Mouse (Mus musculus): ENCODE measurements around the gene Gga3.

Gene Gga3

DNA sequence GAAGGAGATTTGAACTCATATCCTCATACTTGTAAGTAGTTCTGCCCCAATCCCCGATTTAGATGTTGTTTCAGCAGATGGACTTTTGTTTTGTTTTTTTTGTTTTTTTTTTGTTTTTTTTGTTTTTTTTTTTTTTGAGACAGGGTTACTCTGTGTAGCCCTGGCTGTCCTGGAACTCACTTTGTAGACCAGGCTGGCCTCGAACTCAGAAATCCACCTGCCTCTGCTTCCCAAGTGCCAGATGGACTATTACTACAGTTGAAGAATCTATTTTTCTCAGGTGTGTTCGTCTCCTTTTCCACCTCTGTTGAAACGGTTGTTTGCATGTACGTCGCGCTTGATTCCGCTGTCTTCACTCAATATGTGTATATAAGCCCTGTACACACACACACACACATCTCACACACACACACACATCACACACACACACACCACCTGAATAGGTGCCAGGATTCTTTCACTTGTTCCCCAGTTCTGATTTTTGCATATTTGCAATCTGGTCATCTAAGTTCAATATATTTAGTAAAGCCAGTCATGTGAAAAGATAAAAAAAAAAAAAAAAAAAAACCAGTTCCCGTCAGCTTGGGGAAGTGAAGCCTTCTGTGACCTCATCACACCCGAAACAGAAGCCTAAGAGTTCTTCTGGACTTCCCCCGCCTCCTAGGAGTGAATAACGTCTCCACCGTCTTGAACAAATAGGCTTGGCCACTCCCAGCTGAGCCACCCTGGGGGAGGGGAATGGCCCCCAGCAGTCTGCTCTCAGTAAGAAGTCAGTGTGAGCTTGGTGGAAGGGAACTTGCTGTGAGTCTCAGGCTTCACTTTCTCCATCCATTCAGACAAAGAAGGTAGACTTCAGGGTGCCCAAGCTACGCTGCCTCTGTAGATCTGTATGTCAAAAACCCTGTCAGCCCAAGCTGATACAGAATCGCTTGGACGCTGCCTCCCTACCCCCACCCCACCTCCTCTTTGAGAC is 27.0 kb upstream of the Gga3 start:
- DNase-seq (ENCODE audit: low read depth, low spot score) = peak; percentile 100

- peak; percentile 80 for DNase-seq (ENCODE audit: low read depth, low spot score)
Observed at GRCm38 (mm10) chr11:115629734-115630531, 26.1 kb upstream of the Gga3 start.

- peak; percentile 83 for DNase-seq (ENCODE audit: low read depth, low spot score)
Observed at GRCm38 (mm10) chr11:115628465-115629101, 24.7 kb upstream of the Gga3 start.

DNA sequence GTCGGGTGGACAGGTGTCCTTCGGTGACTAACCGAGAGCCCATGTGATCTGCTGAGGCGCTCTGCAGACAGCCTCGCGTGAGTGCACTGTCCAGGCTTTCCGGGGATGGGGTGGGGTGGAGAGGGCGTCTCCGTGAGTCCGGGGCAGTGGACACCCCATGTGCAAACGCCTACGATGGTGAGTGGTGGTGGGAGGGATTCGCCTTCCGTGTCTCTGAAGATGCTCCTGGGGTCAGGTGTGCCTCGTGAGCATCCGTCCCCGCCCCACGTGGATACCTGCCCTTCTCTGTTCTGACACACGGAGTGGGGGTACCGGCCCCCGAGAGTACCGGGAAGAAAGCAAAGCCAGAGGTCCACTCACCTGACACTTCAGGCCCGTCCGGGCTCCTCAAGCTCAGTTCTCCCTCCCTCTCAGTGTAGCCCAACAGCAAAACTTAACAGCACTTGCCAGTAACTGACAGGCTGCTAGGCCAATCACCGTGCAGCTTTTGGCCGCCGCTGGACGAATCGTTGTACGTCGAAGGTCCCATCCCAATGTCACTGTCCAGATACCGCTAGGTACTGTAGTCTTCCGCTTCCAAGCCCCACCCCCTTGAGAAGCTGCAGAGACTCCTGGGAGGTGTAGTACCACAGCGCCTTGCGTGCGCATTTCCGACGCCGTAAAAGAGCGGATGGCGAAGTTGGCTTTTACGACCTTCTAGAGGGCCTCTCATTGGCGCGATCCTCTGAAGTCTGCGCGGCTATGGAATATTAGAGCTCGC is 24.0 kb upstream of the Gga3 start, which contains the start of gene Slc25a19:
Gene Slc25a19, minus strand, starts transcription at position 591 of the 760 bp plus-strand sequence.
- peak; percentile 100 for DNase-seq (ENCODE audit: low read depth, low spot score)

- peak; percentile 49 for DNase-seq (ENCODE audit: low read depth, low spot score)
Observed at GRCm38 (mm10) chr11:115626824-115627616, 23.2 kb upstream of the Gga3 start.

DNA sequence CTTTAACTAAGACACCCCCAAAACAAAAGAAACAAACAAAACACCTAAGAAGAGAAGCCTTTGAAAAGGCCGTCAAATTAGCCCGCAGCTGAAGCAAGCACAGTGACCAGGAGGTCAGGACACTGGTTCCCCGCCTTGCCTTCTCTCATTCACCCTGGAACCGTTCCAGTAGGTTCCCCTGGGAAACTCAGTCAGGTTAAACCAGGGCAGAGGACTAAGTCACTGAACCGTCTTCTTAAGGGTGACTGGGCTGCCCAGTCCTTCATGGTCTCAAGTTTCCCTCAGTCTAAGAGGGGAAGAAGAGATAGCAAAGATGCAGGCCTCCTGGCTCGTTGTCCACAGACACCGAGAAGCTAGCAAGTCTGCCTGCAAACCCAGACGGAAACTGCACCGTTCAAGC is 22.0 kb upstream of the Gga3 start:
- DNase-seq (ENCODE audit: low read depth, low spot score) = no peak

DNA sequence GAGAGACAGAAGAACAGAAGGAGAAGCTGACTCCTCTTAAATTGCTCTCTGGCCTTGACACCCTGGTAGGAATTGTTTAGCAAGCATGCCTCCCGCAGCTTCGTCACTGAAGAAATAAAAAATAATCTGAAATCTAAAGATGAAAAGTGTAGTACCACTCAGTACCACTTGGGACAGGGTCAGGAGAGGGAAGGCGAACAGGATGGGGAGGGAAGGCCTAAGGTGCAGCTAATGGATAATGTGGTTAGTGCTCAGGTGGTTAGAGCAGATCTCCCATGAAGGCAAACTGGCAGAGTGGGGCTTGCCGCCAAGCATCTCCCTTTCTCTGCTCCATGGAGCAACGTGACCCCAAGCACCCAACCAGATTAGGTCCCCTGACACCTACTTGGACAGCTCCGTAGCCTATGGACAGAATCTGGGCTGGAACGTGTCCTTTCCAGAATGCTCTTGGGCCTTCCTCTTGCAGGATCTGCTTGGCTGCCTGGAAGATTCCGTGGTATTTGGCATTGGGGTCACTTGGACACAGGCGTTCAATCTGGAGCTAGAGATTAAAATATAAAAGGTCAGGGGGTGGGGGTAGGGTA is 19.7 kb upstream of the Gga3 start:
- peak; percentile 48 for DNase-seq (ENCODE audit: low read depth, low spot score)

GRCm38 (mm10) chr11:115619949-115620348 is 16.1 kb upstream of the Gga3 start:
- no peak for DNase-seq (ENCODE audit: low read depth, low spot score)

GRCm38 (mm10) chr11:115618732-115619516 is 15.1 kb upstream of the Gga3 start:
- DNase-seq (ENCODE audit: low read depth, low spot score) = no peak

DNA sequence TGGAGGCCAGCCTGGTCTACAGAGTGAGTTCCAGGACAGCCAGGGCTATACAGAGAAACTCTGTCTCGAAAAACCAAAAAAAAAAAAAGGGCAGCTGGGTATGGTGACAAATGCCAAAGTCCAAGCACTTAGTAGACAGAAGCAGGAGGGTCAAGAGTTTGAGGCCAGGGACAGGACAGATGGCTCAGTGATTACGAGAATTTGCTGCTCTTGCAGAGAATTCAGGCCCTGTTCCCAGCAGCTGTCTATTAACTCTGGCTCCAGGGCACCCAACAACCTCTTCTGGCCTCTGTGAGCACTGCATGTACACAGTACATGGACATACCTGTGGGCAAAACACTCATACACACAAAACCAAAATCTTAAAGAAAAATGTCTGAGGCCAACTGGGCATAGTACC is 14.2 kb upstream of the Gga3 start:
- DNase-seq (ENCODE audit: low read depth, low spot score) = no peak

GRCm38 (mm10) chr11:115616893-115617292 is 13.0 kb upstream of the Gga3 start:
- no peak for DNase-seq (ENCODE audit: low read depth, low spot score)

DNA sequence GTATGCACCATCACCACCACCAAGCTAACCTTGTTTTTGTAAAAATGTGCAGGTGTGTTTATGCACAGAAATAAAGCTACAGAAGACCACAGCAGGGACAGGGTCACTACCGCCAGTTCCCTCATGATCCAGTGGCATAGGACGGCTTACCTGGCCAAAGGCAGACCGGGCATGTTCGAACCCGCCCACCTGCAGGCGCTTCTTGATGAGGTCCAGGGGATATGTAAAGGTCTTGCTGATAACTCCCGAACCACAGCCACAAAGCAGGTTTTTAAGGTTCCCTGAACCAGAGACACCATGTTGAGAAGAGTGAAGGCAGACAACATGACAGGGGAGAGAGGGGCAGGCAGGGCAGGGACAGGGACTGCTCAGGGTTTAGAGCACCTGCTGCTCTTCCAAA is 12.5 kb upstream of the Gga3 start:
- no peak for DNase-seq (ENCODE audit: low read depth, low spot score)

GRCm38 (mm10) chr11:115615875-115616274 is 12.0 kb upstream of the Gga3 start:
- DNase-seq (ENCODE audit: low read depth, low spot score) = no peak

DNA sequence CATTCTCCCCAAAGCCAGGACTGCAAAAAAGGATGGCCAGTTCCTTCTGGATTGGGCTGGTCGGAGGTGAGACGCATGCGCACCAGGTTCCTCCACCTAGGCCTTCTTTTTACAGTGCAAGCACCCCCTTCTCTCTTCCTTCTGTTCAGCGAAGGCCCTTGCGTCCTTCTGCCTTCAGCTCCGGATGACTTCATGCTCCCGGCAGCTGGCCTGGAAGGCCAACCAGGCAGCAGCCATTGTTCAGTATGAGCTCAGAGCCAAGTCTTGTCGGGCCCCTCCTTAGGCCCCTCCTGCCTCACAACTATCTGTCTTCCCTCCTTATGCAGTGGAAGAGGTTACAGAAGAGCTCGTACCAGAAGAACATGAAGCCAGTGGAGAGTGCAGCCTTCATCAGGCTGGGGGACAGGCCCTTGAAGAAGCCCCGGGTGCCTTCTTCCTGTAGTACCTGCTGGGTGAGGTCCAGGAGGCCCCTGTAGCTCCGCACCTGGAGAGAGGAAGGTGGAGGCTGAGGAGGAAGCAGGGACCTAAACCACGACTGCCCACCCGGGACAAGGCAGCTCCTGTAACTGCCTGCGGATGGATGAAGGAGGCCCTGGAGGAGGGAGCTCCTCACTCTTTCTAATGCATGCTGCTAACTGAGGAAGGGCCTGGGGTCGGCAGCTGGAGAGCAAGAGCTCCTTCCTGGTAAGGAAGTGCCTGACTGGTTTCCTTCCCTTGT is 11.4 kb upstream of the Gga3 start:
- no peak for DNase-seq (ENCODE audit: low read depth, low spot score)

DNA sequence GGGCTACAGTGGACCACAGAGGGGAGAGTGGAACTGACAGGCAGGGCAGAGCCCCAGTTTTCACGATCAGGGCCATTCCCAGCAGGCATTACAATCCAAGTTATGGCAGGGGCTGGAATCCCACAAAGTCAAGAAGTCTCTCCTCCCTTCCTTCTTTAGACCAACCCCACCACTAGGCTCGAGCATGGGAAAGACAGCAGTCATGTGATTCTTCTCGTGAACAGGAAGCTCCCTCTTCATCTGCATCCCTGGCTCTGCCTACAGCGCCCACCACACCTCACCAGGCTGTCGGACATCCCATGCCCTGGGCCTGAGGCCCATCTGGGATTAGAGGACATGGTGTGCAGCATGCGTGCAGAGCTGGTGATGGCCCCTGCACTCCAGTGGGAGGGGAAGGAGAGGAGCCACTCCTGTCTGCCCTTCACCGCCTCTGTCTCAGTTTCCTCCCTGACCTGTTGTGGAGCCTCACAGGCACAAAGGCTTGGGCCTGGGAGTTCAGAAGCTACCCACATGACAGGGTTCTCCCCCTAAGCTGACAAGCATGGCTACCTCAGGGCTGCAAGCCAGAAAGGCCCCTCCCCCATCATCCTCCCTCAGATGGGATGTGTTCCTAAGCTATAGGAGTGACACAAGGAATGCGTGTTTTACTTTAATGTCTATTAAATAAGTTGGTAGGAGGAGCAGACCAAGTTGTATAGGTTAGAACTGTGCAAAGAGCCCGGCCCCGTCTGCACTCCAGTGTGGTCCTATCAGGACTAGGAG is 10.7 kb upstream of the Gga3 start:
- peak; percentile 32 for DNase-seq (ENCODE audit: low read depth, low spot score)

- no peak for DNase-seq (ENCODE audit: low read depth, low spot score)
Observed at GRCm38 (mm10) chr11:115613138-115613945, 9.5 kb upstream of the Gga3 start.

All from A20 (cell line).